Mouse (Mus musculus) intestine, embryonic 15.5 days (tissue): ENCODE data around the gene Endog. TPM values are rescaled to one million over a fixed set of nuclear protein-coding genes. Genes with fewer than 3 reads are reported as not detected.
"Not testable (repeated sequence)": the region's sequence is repeated elsewhere in the genome, so short reads cannot be mapped to it uniquely, and the experiment has no call there.

ENCODE experiments used
- ATAC-seq: fragments of 200-750 bp; cut with Nextera tagmentation; 2 replicates; pipeline ENCODE4 v1.8.0; 2017; ENCODE audit warnings: moderate TSS enrichment, moderate library complexity
- H3K27ac ChIP-seq: fragments of 300-500 bp; sonication (generic); 2 replicates; pipeline ENCODE4 v1.5.1; 2015; ENCODE audit warnings: mild to moderate bottlenecking, inconsistent platforms
- H3K27me3 ChIP-seq: fragments of 300-500 bp; sonication (generic); replicated peaks from 2 replicates; pipeline ENCODE4 v1.6.1; 2015; ENCODE audit warnings: inconsistent platforms
- H3K36me3 ChIP-seq: fragments of 300-500 bp; sonication (generic); 2 replicates; pipeline ENCODE4 v1.6.1; 2015; ENCODE audit warnings: inconsistent platforms
- H3K4me1 ChIP-seq: fragments of 300-500 bp; sonication (generic); replicated peaks from 2 replicates; pipeline ENCODE4 v1.6.1; 2015; ENCODE audit warnings: inconsistent platforms
- H3K4me2 ChIP-seq: fragments of 300-500 bp; sonication (generic); replicated peaks from 2 replicates; pipeline ENCODE4 v1.6.1; 2015; ENCODE audit warnings: mild to moderate bottlenecking, inconsistent platforms
- H3K4me3 ChIP-seq: fragments of 300-500 bp; sonication (generic); replicated peaks from 2 replicates; pipeline ENCODE4 v1.5.1; 2015; ENCODE audit warnings: inconsistent platforms
- H3K9ac ChIP-seq: fragments of 300-500 bp; sonication (generic); 2 replicates; pipeline ENCODE4 v1.6.1; 2015; ENCODE audit warnings: inconsistent platforms
- H3K9me3 ChIP-seq: fragments of 300-500 bp; sonication (generic); 2 replicates; pipeline ENCODE4 v1.6.1; 2016; ENCODE audit warnings: inconsistent platforms
- WGBS: fragments of 180-500 bp; shearing (Covaris S2); methylation state at CpG from one replicate; pipeline ENCODE4 v1.1.7; 2015; 5-methylcytosine and 5-hydroxymethylcytosine counted together
- polyA plus RNA-seq: library from polyadenylated mRNA; unstranded; fragments of >200 nt; fragmentation: Nextera tagmentation; extraction: Ambion mirVana; gene quantifications from 2 replicates; pipeline ENCODE4 v1.2.1, GENCODE M21; 2015

Gene Endog
- polyA plus RNA-seq, 1 experiment from 2014 or later, result 41.9 TPM

GRCm38 (mm10) chr2:30134928-30135620, 36.2 kb upstream of the Endog start:
- H3K4me1 ChIP-seq, result peaks cover 25% of the 10 kb centered on the region
- peak overlapping the region; percentile 84; the same call in 1 of the 2 replicates for H3K9ac ChIP-seq
- peak overlapping the region; percentile 85 for H3K27ac ChIP-seq
- H3K9me3 ChIP-seq, result no peaks in the 10 kb centered on the region
- H3K4me2 ChIP-seq, result peak overlapping the region; percentile 80
- WGBS, result 52% methylated on average over 10 of the region's 10 CpGs
- H3K27me3 ChIP-seq, result no peaks in the 10 kb centered on the region
- H3K4me3 ChIP-seq, result peak overlapping the region; percentile 84
- peaks cover 12% of the 10 kb centered on the region for H3K36me3 ChIP-seq
- ATAC-seq, result no peak

DNA sequence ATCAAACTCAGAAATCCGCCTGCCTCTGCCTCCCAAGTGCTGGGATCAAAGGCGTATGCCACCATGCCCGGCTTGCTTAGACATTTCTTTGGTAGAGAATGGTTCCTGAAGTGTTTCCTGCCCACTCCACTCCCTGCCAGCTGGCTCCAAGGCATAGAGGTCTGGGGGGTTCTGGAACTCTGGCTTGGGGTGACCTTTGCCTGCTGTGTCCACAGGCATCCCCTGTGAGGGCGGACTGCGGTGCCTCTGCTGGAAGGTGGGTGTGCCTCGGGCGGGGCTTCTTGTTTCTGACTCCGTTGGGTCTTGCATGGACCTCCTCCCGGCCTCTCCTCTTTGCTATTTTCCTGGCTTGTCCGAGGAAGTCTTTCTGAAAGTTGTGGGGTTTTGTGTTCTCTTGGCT, 34.8 kb upstream of the Endog start:
- Histone ChIP-seq H3K4me1 (peaks cover 25% of the 10 kb centered on the region), H3K4me2 (0 out of 2 replicates have a peak overlapping the region, but pooled peaks have one; percentile 11), H3K27me3 (no peaks in the 10 kb centered on the region), H3K36me3 (peaks cover 23% of the 10 kb centered on the region), H3K9me3 (no peaks in the 10 kb centered on the region), H3K27ac (no peak overlapping the region), H3K9ac (no peak overlapping the region), H3K4me3 (no peak overlapping the region)
- WGBS, result 76% methylated on average over 10 of the region's 10 CpGs
- no peak for ATAC-seq

- WGBS, result 85% methylated on average over 4 of the region's 4 CpGs
- H3K4me3 ChIP-seq, H3K4me2 ChIP-seq, ATAC-seq, H3K27ac ChIP-seq, H3K9ac ChIP-seq, H3K27me3 ChIP-seq, H3K9me3 ChIP-seq: not testable (repeated sequence)
- H3K4me1 ChIP-seq, result peaks cover 11% of the 10 kb centered on the region
- H3K36me3 ChIP-seq, result peaks cover 37% of the 10 kb centered on the region
These were observed 31.3 kb upstream of the Endog start for GRCm38 (mm10) chr2:30140021-30140420.

GRCm38 (mm10) chr2:30144436-30144835, 26.9 kb upstream of the Endog start:
- Histone ChIP-seq H3K4me2 (no peak overlapping the region), H3K4me3 (no peak overlapping the region), H3K9me3 (no peaks in the 10 kb centered on the region), H3K9ac (no peak overlapping the region), H3K36me3 (peaks cover 46% of the 10 kb centered on the region), H3K27ac (no peak overlapping the region), H3K27me3 (no peaks in the 10 kb centered on the region), H3K4me1 (no peaks in the 10 kb centered on the region)
- ATAC-seq, result no peak
- 98% methylated on average over 4 of the region's 4 CpGs for WGBS

GRCm38 (mm10) chr2:30147466-30147865, 23.8 kb upstream of the Endog start:
- Histone ChIP-seq H3K4me3 (no peak overlapping the region), H3K4me1 (no peaks in the 10 kb centered on the region), H3K4me2 (no peak overlapping the region), H3K27ac (no peak overlapping the region), H3K9me3 (no peaks in the 10 kb centered on the region), H3K9ac (no peak overlapping the region), H3K27me3 (no peaks in the 10 kb centered on the region), H3K36me3 (peaks cover 42% of the 10 kb centered on the region)
- no peak for ATAC-seq
- WGBS, result 90% methylated on average over 4 of the region's 4 CpGs

DNA sequence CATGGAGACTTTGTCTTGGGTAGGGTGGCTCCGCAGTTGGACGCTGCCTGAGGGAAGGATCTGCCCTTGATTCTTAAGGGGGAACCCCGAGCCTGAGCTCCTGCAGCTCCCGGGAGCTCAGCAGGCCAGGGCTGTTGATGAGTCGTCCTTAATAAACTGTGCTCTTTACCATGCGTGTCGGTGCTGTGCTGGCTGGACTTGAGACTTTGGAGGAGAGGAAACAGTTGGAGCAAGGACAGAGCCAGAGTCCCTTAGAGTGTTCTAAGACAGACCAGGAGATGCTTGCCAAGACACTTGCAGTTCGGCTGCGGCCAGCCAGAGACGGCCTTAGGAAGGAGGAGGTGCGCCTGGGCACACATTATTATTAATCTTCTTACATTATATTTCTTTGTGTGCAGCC, 19.5 kb upstream of the Endog start:
- H3K9me3 ChIP-seq, result no peaks in the 10 kb centered on the region
- H3K9ac ChIP-seq, result no peak overlapping the region
- no peak for ATAC-seq
- WGBS, result 78% methylated on average over 11 of the region's 11 CpGs
- H3K4me2 ChIP-seq, result no peak overlapping the region
- no peak overlapping the region for H3K4me3 ChIP-seq
- peaks cover 27% of the 10 kb centered on the region; the same call in 1 of the 2 replicates for H3K36me3 ChIP-seq
- no peak overlapping the region for H3K27ac ChIP-seq
- H3K27me3 ChIP-seq, result no peaks in the 10 kb centered on the region
- H3K4me1 ChIP-seq, result no peaks in the 10 kb centered on the region

GRCm38 (mm10) chr2:30152616-30153015, 18.7 kb upstream of the Endog start:
- ATAC-seq, result no peak
- H3K27ac ChIP-seq, result no peak overlapping the region
- H3K4me3 ChIP-seq, result no peak overlapping the region
- H3K9ac ChIP-seq, result no peak overlapping the region
- no peaks in the 10 kb centered on the region for H3K27me3 ChIP-seq
- peaks cover 20% of the 10 kb centered on the region; the same call in 1 of the 2 replicates for H3K36me3 ChIP-seq
- no peaks in the 10 kb centered on the region for H3K4me1 ChIP-seq
- no peak overlapping the region for H3K4me2 ChIP-seq
- WGBS, result 76% methylated on average over 8 of the region's 8 CpGs
- H3K9me3 ChIP-seq, result no peaks in the 10 kb centered on the region

- not testable (repeated sequence) for H3K9ac ChIP-seq, ATAC-seq, H3K27me3 ChIP-seq, H3K4me3 ChIP-seq, H3K27ac ChIP-seq, H3K36me3 ChIP-seq, H3K9me3 ChIP-seq, H3K4me2 ChIP-seq, H3K4me1 ChIP-seq
- WGBS, result 89% methylated on average over 9 of the region's 10 CpGs
These were observed 11.4 kb upstream of the Endog start for GRCm38 (mm10) chr2:30159871-30160270.

GRCm38 (mm10) chr2:30161809-30162208, 9.5 kb upstream of the Endog start:
- ATAC-seq, result no peak
- Histone ChIP-seq H3K4me2 (no peak overlapping the region), H3K4me3 (no peak overlapping the region), H3K4me1 (no peaks in the 10 kb centered on the region), H3K27me3 (no peaks in the 10 kb centered on the region), H3K36me3 (no peaks in the 10 kb centered on the region), H3K9me3 (no peaks in the 10 kb centered on the region), H3K27ac (no peak overlapping the region), H3K9ac (no peak overlapping the region)

DNA sequence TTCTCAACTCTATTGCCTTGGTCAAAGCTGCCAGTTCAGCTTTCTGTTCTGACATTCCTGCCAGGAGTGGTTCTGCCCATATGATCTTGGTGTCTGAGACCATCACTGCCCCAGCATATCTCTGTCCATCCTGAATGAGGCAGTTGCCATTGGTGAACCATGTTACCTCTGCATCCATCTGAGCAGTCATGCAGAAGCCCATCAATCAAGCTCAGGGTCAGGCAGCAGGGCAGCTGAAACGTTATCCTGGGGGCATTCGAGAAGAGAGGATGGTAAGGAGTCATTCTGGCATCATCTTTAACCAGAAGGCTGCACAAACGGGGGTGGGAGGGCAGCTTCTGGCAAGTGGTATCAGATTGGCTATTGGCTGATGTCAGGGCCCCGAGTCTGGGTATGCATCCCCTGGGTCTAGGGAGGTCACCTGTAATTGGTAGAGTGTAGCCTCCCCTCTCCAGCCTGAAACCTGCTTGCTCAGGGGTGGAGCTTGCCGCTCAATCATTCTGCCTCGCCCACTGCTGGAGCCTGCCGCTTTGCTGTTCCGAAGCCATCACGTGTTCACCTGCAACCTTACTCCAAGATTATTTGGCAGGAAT, 6.9 kb upstream of the Endog start:
- no peak for ATAC-seq
- Histone ChIP-seq H3K27me3 (no peaks in the 10 kb centered on the region), H3K9me3 (no peaks in the 10 kb centered on the region), H3K36me3 (no peaks in the 10 kb centered on the region), H3K27ac (no peak overlapping the region), H3K4me1 (no peaks in the 10 kb centered on the region), H3K4me2 (no peak overlapping the region), H3K9ac (no peak overlapping the region), H3K4me3 (no peak overlapping the region)
- WGBS, result 57% methylated on average over 9 of the region's 9 CpGs

- ATAC-seq, result no peak
- no peaks in the 10 kb centered on the region for H3K9me3 ChIP-seq
These were observed 4.6 kb upstream of the Endog start for GRCm38 (mm10) chr2:30166677-30167076.

DNA sequence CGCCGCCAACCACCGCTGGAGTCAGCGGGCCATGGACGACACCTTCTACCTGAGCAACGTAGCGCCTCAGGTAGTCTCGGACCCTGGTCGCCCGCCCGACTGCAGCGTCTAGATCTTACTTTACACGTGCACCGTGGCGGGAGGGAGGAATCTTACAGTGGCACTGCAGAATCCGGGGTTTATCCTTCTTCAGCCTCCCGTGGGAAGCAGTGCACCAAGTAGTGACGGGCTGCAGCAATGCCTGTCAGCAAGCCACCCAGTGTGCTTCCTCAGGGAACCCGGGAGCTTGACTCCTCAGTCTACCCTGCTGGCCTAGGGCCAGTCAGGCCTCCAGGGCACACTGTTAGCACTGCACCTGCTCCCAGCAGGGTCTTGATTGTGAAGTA, 697 bp downstream of the Endog start:
- Histone ChIP-seq H3K4me2 (peak overlapping the region; percentile 97), H3K36me3 (peaks cover 36% of the 10 kb centered on the region), H3K27me3 (no peaks in the 10 kb centered on the region), H3K9me3 (no peaks in the 10 kb centered on the region), H3K4me1 (peaks cover 11% of the 10 kb centered on the region), H3K27ac (peak overlapping the region; percentile 90), H3K9ac (peak overlapping the region; percentile 67), H3K4me3 (peak overlapping the region; percentile 69)
- ATAC-seq, result peak; percentile 40
- WGBS, result under 1% methylated on average over 19 of the region's 19 CpGs

More at GRCm38 (mm10) chr2:30166677-30167076, 4.6 kb upstream of the Endog start:
- H3K9ac ChIP-seq, result no peak overlapping the region
- no peaks in the 10 kb centered on the region for H3K36me3 ChIP-seq
- H3K27ac ChIP-seq, result no peak overlapping the region
- no peak overlapping the region for H3K4me3 ChIP-seq
- 0 out of 2 replicates have a peak, but pooled peaks cover 3% of the 10 kb centered on the region for H3K4me1 ChIP-seq
- no peaks in the 10 kb centered on the region for H3K27me3 ChIP-seq
- H3K4me2 ChIP-seq, result no peak overlapping the region
- WGBS, result 57% methylated on average over 4 of the region's 4 CpGs
